Mouse (Mus musculus): ENCODE data around the gene Faf2.

DNA sequence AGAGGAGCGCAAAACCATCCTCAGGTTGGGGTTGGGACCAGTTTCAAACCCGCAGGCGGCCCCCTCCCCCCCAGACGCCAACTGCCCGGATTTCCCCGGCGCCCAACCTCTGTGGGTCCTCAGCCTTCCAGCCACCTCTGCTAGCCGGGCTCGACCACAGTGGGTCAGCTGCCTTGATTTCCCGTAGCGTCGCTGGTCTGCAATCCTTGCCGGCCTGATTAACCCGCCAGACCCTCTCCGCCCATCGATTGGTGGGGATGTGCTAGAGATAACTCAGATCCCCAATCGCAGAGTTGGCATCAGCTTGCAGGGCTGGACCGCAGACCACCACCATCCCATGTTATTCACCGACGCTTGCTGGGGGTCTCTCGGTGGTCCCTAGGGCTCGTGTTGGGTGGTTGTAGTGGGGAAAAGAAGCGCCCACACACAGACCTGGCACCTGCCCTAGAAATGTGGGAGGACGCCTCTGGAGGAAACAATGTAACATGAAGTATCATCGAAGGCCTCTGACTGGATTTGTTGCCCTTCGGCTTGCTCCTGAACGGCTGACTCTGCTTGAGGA lies 457 bp downstream of the Faf2 start:
- TF ChIP-seq CTCF (conservative IDR thresholded peaks at IDR 0.05; ENCODE audit: low read length) (no peak), POU5F1 (IDR thresholded peaks at IDR 0.05; ENCODE audit: borderline replicate concordance, low read length) (no peak)
